Mouse (Mus musculus) ES-Bruce4 (cell line): Measurements from ENCODE around the gene Parp3.

Experiments used
- CTCF ChIP-seq: IDR thresholded peaks from one replicate; pipeline ENCODE4 v1.8.1; 2011; ENCODE audit warnings: low read depth, low read length
- EP300 ChIP-seq: IDR thresholded peaks from 2 replicates; pipeline ENCODE4 v1.6.1; 2011; ENCODE audit warnings: low read depth, low read length; ENCODE audit not compliant: insufficient read depth
- POLR2A ChIP-seq: IDR thresholded peaks from one replicate; pipeline ENCODE4 v1.8.1; 2011; ENCODE audit warnings: low read length; ENCODE audit not compliant: insufficient read depth

DNA sequence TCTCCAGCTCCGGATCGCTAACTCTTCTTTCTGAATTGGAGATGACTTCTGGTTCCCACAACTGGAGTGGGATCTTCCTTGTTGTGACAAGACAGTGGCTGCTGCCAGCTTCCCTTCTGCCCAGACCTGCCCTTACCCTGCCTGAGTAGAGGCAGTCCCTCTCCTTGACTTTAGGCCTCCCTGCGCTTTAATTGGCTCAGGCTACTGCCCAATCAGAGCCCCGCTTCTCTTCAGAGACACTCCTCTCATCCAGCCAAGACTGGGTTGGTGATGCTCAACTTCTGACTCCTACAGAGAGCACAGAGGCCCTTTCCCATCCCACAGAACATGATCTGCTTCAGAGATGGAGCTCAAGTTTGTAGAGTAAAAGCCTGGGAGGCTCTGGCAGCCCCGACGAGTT is 27.5 kb upstream of the Parp3 start:
- TF ChIP-seq CTCF (no peak), POLR2A (no peak), EP300 (no peak)
